Mouse (Mus musculus): Measurements from ENCODE around the gene Amh.

Amh gene

GRCm38 (mm10) chr10:80855749-80856073 lies 50.7 kb downstream of the Amh start:
- DNase-seq (ENCODE audit: low spot score in 2 of 2), result no peak

- peak in 1 of 2 experiments; percentile 27 for DNase-seq (ENCODE audit: low spot score in 2 of 2)
Observed at GRCm38 (mm10) chr10:80856267-80856666, 51.2 kb downstream of the Amh start.

- DNase-seq (ENCODE audit: low spot score in 2 of 2), result peak; percentile 51 to 66
Observed at GRCm38 (mm10) chr10:80856908-80857307, 51.9 kb downstream of the Amh start.
